Mouse (Mus musculus) midbrain, embryonic 14.5 days (tissue): ENCODE results near the gene Tomt. TPM values are rescaled to one million over a fixed set of nuclear protein-coding genes. Genes with fewer than 3 reads are reported as not detected.

Experiments used
- ATAC-seq: fragments of 200-750 bp; cut with Nextera tagmentation; 2 replicates; pipeline ENCODE4 v1.8.0; 2017; ENCODE audit warnings: moderate number of reproducible peaks, moderate library complexity; ENCODE audit not compliant: low FRiP score, low TSS enrichment
- DNase-seq: peaks from one replicate; pipeline ENCODE4 v3.0.0-alpha.2; 2015
- H3K27ac ChIP-seq: fragments of 300-500 bp; sonication (generic); replicated peaks from 2 replicates; pipeline ENCODE4 v1.5.1; 2014; ENCODE audit warnings: mild to moderate bottlenecking, low read depth, low read length, moderate library complexity
- H3K27me3 ChIP-seq: fragments of 300-500 bp; sonication (generic); 2 replicates; pipeline ENCODE4 v1.6.1; 2014; ENCODE audit warnings: low read length, control low read depth, mixed read lengths; ENCODE audit not compliant: control insufficient read depth, insufficient read depth
- H3K36me3 ChIP-seq: fragments of 300-500 bp; sonication (generic); 2 replicates; pipeline ENCODE4 v1.6.1; 2014; ENCODE audit warnings: low read length, control low read depth; ENCODE audit not compliant: control insufficient read depth, insufficient read depth
- H3K4me1 ChIP-seq: fragments of 300-500 bp; sonication (generic); 2 replicates; pipeline ENCODE4 v1.6.1; 2014; ENCODE audit warnings: mild to moderate bottlenecking, antibody characterized with exemption, low read length, control low read depth; ENCODE audit not compliant: control insufficient read depth, insufficient read depth
- H3K4me2 ChIP-seq: fragments of 300-500 bp; sonication (generic); 2 replicates; pipeline ENCODE4 v1.6.1; 2014; ENCODE audit warnings: mild to moderate bottlenecking, low read length, moderate library complexity
- H3K4me3 ChIP-seq: fragments of 300-500 bp; sonication (generic); replicated peaks from 2 replicates; pipeline ENCODE4 v1.5.1; 2014; ENCODE audit warnings: low read depth, low read length
- H3K9ac ChIP-seq: fragments of 300-500 bp; sonication (generic); replicated peaks from 2 replicates; pipeline ENCODE4 v1.6.1; 2014; ENCODE audit warnings: mild to moderate bottlenecking, low read length, moderate library complexity
- H3K9me3 ChIP-seq: fragments of 300-500 bp; sonication (generic); 2 replicates; pipeline ENCODE4 v1.6.1; 2016; ENCODE audit warnings: low read length, control low read depth, mixed read lengths; ENCODE audit not compliant: control insufficient read depth
- WGBS: fragments of 180-500 bp; shearing (Covaris S2); extraction: QIAGEN DNeasy Blood & Tissue Kit; methylation state at CpG from one replicate; pipeline ENCODE4 v1.1.7; 2014; 5-methylcytosine and 5-hydroxymethylcytosine counted together
- polyA plus RNA-seq: library from polyadenylated mRNA; unstranded; fragments of >200 nt; fragmentation: Nextera tagmentation; extraction: Ambion mirVana; gene quantifications from 2 replicates; pipeline ENCODE4 v1.2.1, GENCODE M21; 2014

Gene Tomt
- polyA plus RNA-seq, 1 experiment from 2014 or later, result 0.33 TPM

- Histone ChIP-seq H3K36me3 (peaks cover 45% of the 10 kb centered on the region), H3K9ac (no peak overlapping the region), H3K27me3 (no peaks in the 10 kb centered on the region), H3K4me3 (no peak overlapping the region), H3K27ac (no peak overlapping the region), H3K9me3 (no peaks in the 10 kb centered on the region), H3K4me1 (no peaks in the 10 kb centered on the region), H3K4me2 (no peak overlapping the region)
- no peak for ATAC-seq
- DNase-seq, result no peak
- WGBS, result 57% methylated on average over 3 of the region's 3 CpGs
Measured at GRCm38 (mm10) chr7:101911982-101912381, 5.8 kb upstream of the Tomt start.

- ATAC-seq, result no peak
- Histone ChIP-seq H3K9ac (no peak overlapping the region), H3K36me3 (peaks cover 45% of the 10 kb centered on the region), H3K27ac (no peak overlapping the region), H3K4me2 (no peak overlapping the region), H3K4me1 (0 out of 2 replicates have a peak, but pooled peaks cover 10% of the 10 kb centered on the region), H3K9me3 (no peaks in the 10 kb centered on the region), H3K27me3 (no peaks in the 10 kb centered on the region), H3K4me3 (no peak overlapping the region)
- WGBS, result 90% methylated on average over 4 of the region's 4 CpGs
- no peak for DNase-seq
Measured at GRCm38 (mm10) chr7:101910138-101910537, 4.0 kb upstream of the Tomt start.

- Histone ChIP-seq H3K4me1 (0 out of 2 replicates have a peak, but pooled peaks cover 13% of the 10 kb centered on the region), H3K27ac (no peak overlapping the region), H3K27me3 (no peaks in the 10 kb centered on the region), H3K9me3 (no peaks in the 10 kb centered on the region), H3K4me2 (no peak overlapping the region), H3K4me3 (no peak overlapping the region), H3K9ac (no peak overlapping the region; the same call in 1 of the 2 replicates), H3K36me3 (peaks cover 38% of the 10 kb centered on the region)
- 82% methylated on average over 4 of the region's 4 CpGs for WGBS
- DNase-seq (no peak), ATAC-seq (no peak)
Measured at GRCm38 (mm10) chr7:101908367-101908766, 2.2 kb upstream of the Tomt start.

- WGBS, result 83% methylated on average over 8 of the region's 8 CpGs
- H3K9ac ChIP-seq, result 0 out of 2 replicates have a peak overlapping the region, but pooled peaks have one; percentile 88
- H3K36me3 ChIP-seq, result peaks cover 21% of the 10 kb centered on the region
- H3K27me3 ChIP-seq, result no peaks in the 10 kb centered on the region
- ATAC-seq (no peak), DNase-seq (no peak)
- no peaks in the 10 kb centered on the region for H3K9me3 ChIP-seq
- 0 out of 2 replicates have a peak, but pooled peaks cover 13% of the 10 kb centered on the region for H3K4me1 ChIP-seq
- H3K4me3 ChIP-seq, result peak overlapping the region; percentile 79
- no peak overlapping the region for H3K27ac ChIP-seq
- H3K4me2 ChIP-seq, result peak overlapping the region; percentile 67
Measured at GRCm38 (mm10) chr7:101906696-101907095, 537 bp upstream of the Tomt start.

- Histone ChIP-seq H3K9ac (peak within 1 kb of the TSS; percentile 88), H3K4me2 (peak within 1 kb of the TSS; percentile 83), H3K27ac (peak within 1 kb of the TSS; percentile 96), H3K4me1 (0 out of 2 replicates have a peak, but pooled peaks cover 13% of the 10 kb centered on the region), H3K27me3 (no peaks in the 10 kb centered on the region), H3K4me3 (peak within 1 kb of the TSS; percentile 79), H3K9me3 (no peaks in the 10 kb centered on the region), H3K36me3 (peaks cover 12% of the 10 kb centered on the region)
- ATAC-seq, result peak; percentile 99
- under 1% methylated on average over 58 of the region's 61 CpGs for WGBS
- peak; percentile 100 for DNase-seq
Measured at GRCm38 (mm10) chr7:101905561-101906286, 435 bp downstream of the Tomt start, which contains the start of gene Lamtor1. TSS of gene Lamtor1 (plus strand) at chr7:101905904.

- Histone ChIP-seq H3K9ac (no peak overlapping the region), H3K4me1 (0 out of 2 replicates have a peak, but pooled peaks cover 13% of the 10 kb centered on the region), H3K27ac (no peak overlapping the region), H3K4me3 (no peak overlapping the region), H3K27me3 (no peaks in the 10 kb centered on the region), H3K9me3 (no peaks in the 10 kb centered on the region), H3K36me3 (no peaks in the 10 kb centered on the region), H3K4me2 (no peak overlapping the region)
- DNase-seq (no peak), ATAC-seq (no peak)
Measured at GRCm38 (mm10) chr7:101902846-101903245, 3.3 kb downstream of the Tomt start.

DNA sequence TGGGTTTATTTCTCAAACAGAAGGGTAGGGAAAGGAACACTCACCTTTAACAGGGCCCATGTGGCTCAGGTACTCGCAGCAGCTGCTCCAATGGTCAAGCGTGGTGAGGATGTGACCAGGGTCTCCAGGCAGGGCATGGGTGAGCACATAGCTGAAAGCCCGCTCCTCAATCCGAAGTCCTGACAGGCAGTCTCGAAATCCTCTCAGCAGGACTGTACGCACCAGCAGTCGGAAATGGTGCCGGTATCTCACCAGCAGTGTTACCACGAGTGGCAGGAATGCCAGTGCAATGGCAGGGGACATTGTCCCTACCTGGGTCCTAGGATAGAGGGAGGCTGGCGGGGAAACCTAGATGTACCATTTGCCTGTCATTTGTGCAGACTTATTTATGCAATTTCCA, 4.2 kb downstream of the Tomt start:
- H3K36me3 ChIP-seq, result no peaks in the 10 kb centered on the region
- H3K4me3 ChIP-seq, result no peak overlapping the region
- H3K9ac ChIP-seq, result no peak overlapping the region
- no peak overlapping the region for H3K27ac ChIP-seq
- WGBS, result 93% methylated on average over 10 of the region's 10 CpGs
- DNase-seq (no peak), ATAC-seq (no peak)
- H3K4me2 ChIP-seq, result no peak overlapping the region
- H3K9me3 ChIP-seq, result no peaks in the 10 kb centered on the region
- H3K27me3 ChIP-seq, result no peaks in the 10 kb centered on the region
- peaks cover 13% of the 10 kb centered on the region; the same call in 1 of the 2 replicates for H3K4me1 ChIP-seq

DNA sequence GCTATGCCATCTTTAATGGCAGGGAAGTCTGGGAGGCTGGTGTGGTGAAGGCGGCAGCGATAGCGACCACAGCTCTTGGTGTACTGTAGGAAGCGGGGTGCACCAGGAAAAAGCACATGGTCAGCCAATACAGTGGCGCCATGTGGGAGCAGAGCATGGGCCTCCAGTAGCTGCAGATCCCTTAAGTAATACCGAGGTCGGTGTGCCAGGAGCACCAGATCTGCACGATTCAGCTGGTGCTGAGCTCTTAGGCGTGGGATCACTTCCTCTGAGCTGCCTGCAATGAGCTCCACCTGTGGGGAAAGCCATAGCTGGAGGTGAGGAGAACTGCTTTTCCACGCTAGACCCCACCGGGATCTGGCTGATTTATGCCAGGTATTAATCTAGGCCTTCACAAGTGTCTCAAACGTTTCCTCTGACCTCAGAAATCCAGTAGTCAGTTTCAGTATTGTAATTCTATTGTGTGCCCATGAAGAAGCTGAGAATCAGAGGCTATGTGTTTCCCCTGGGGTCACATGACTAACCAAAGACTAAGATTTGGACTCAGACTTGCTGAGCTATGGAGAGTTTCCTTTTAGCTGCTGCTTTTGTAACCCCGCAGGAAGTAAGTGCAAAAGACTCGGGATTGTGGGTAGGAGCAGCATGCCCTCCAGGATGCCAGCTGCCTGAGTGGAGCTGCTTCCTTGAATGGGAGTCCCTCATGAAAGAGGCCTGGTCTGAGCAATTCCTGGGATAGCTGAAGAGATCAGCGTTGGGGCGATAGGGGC, 5.6 kb downstream of the Tomt start:
- Histone ChIP-seq H3K9me3 (no peaks in the 10 kb centered on the region), H3K27ac (no peak overlapping the region), H3K9ac (no peak overlapping the region), H3K27me3 (no peaks in the 10 kb centered on the region), H3K4me2 (no peak overlapping the region), H3K36me3 (no peaks in the 10 kb centered on the region), H3K4me3 (no peak overlapping the region), H3K4me1 (peaks cover 5% of the 10 kb centered on the region; the same call in 1 of the 2 replicates)
- DNase-seq (no peak), ATAC-seq (no peak)
- WGBS, result 92% methylated on average over 16 of the region's 16 CpGs
